Mouse (Mus musculus): ENCODE measurements around the gene Specc1. TPM values are rescaled to one million over a fixed set of nuclear protein-coding genes. Genes with fewer than 3 reads are reported as not detected.

The Specc1 gene
- polyA plus RNA-seq, 1 experiment: 65.0 TPM

GRCm38 (mm10) chr11:62035220-62035619 is 78.7 kb downstream of the Specc1 start:
- Histone ChIP-seq H3K4me1 (ENCODE audit: control insufficient read depth, insufficient read depth, low read length) (no peaks in the 10 kb centered on the region), H3K27ac (ENCODE audit: insufficient read depth, low read depth, low read length) (no peak overlapping the region), H3K4me3 (ENCODE audit: insufficient read depth, low read length) (no peak overlapping the region)
- TF ChIP-seq CTCF (IDR thresholded peaks at IDR 0.05; ENCODE audit: low read depth, low read length): no peak
- TF ChIP-seq POLR2A (IDR thresholded peaks at IDR 0.05; ENCODE audit: borderline replicate concordance, low read depth, low read length): no peak

GRCm38 (mm10) chr11:62040122-62040521 is 83.6 kb downstream of the Specc1 start:
- H3K4me1 ChIP-seq (ENCODE audit: control insufficient read depth, insufficient read depth, low read length): no peaks in the 10 kb centered on the region
- no peak overlapping the region for H3K27ac ChIP-seq (ENCODE audit: insufficient read depth, low read depth, low read length)
- TF ChIP-seq POLR2A (IDR thresholded peaks at IDR 0.05; ENCODE audit: borderline replicate concordance, low read depth, low read length): no peak
- no peak for TF ChIP-seq CTCF (IDR thresholded peaks at IDR 0.05; ENCODE audit: low read depth, low read length)
- H3K4me3 ChIP-seq (ENCODE audit: insufficient read depth, low read length): no peak overlapping the region

- no peak overlapping the region for H3K27ac ChIP-seq (ENCODE audit: insufficient read depth, low read depth, low read length)
- TF ChIP-seq CTCF (IDR thresholded peaks at IDR 0.05; ENCODE audit: low read depth, low read length) (no peak), POLR2A (IDR thresholded peaks at IDR 0.05; ENCODE audit: borderline replicate concordance, low read depth, low read length) (no peak)
- H3K4me1 ChIP-seq (ENCODE audit: control insufficient read depth, insufficient read depth, low read length): peaks cover 10% of the 10 kb centered on the region
- H3K4me3 ChIP-seq (ENCODE audit: insufficient read depth, low read length): no peak overlapping the region
These were observed 88.1 kb downstream of the Specc1 start for GRCm38 (mm10) chr11:62044627-62045026.

GRCm38 (mm10) chr11:62045964-62046363 is 89.4 kb downstream of the Specc1 start:
- Histone ChIP-seq H3K4me1 (ENCODE audit: control insufficient read depth, insufficient read depth, low read length) (peaks cover 21% of the 10 kb centered on the region), H3K4me3 (ENCODE audit: insufficient read depth, low read length) (no peak overlapping the region), H3K27ac (ENCODE audit: insufficient read depth, low read depth, low read length) (no peak overlapping the region)
- TF ChIP-seq CTCF (IDR thresholded peaks at IDR 0.05; ENCODE audit: low read depth, low read length): no peak
- TF ChIP-seq POLR2A (IDR thresholded peaks at IDR 0.05; ENCODE audit: borderline replicate concordance, low read depth, low read length): no peak

- H3K4me1 ChIP-seq (ENCODE audit: control insufficient read depth, insufficient read depth, low read length): peaks cover 26% of the 10 kb centered on the region
- TF ChIP-seq CTCF (IDR thresholded peaks at IDR 0.05; ENCODE audit: low read depth, low read length): peak; percentile 34; the same call in 1 of the 2 replicates
- no peak for TF ChIP-seq POLR2A (IDR thresholded peaks at IDR 0.05; ENCODE audit: borderline replicate concordance, low read depth, low read length)
- no peak overlapping the region for H3K27ac ChIP-seq (ENCODE audit: insufficient read depth, low read depth, low read length)
- H3K4me3 ChIP-seq (ENCODE audit: insufficient read depth, low read length): no peak overlapping the region
These were observed 91.5 kb downstream of the Specc1 start for GRCm38 (mm10) chr11:62047817-62048640.

- peaks cover 26% of the 10 kb centered on the region for H3K4me1 ChIP-seq (ENCODE audit: control insufficient read depth, insufficient read depth, low read length)
- no peak for TF ChIP-seq CTCF (IDR thresholded peaks at IDR 0.05; ENCODE audit: low read depth, low read length)
- TF ChIP-seq POLR2A (IDR thresholded peaks at IDR 0.05; ENCODE audit: borderline replicate concordance, low read depth, low read length): no peak
- H3K4me3 ChIP-seq (ENCODE audit: insufficient read depth, low read length): no peak overlapping the region
- H3K27ac ChIP-seq (ENCODE audit: insufficient read depth, low read depth, low read length): no peak overlapping the region
These were observed 92.6 kb downstream of the Specc1 start for GRCm38 (mm10) chr11:62049170-62049569.

GRCm38 (mm10) chr11:62050356-62051330 is 94.1 kb downstream of the Specc1 start:
- Histone ChIP-seq H3K4me1 (ENCODE audit: control insufficient read depth, insufficient read depth, low read length) (peaks cover 26% of the 10 kb centered on the region), H3K4me3 (ENCODE audit: insufficient read depth, low read length) (no peak overlapping the region), H3K27ac (ENCODE audit: insufficient read depth, low read depth, low read length) (no peak overlapping the region)
- TF ChIP-seq CTCF (IDR thresholded peaks at IDR 0.05; ENCODE audit: low read depth, low read length) (no peak), POLR2A (IDR thresholded peaks at IDR 0.05; ENCODE audit: borderline replicate concordance, low read depth, low read length) (no peak)

- Histone ChIP-seq H3K4me1 (ENCODE audit: control insufficient read depth, insufficient read depth, low read length) (peaks cover 26% of the 10 kb centered on the region), H3K27ac (ENCODE audit: insufficient read depth, low read depth, low read length) (no peak overlapping the region)
These were observed 94.9 kb downstream of the Specc1 start for GRCm38 (mm10) chr11:62051487-62051886.

GRCm38 (mm10) chr11:62053928-62054327 is 97.4 kb downstream of the Specc1 start:
- no peak overlapping the region for H3K4me3 ChIP-seq (ENCODE audit: insufficient read depth, low read length)
- TF ChIP-seq POLR2A (IDR thresholded peaks at IDR 0.05; ENCODE audit: borderline replicate concordance, low read depth, low read length) (no peak), CTCF (IDR thresholded peaks at IDR 0.05; ENCODE audit: low read depth, low read length) (no peak)
- H3K4me1 ChIP-seq (ENCODE audit: control insufficient read depth, insufficient read depth, low read length): peaks cover 37% of the 10 kb centered on the region
- no peak overlapping the region for H3K27ac ChIP-seq (ENCODE audit: insufficient read depth, low read depth, low read length)

More at GRCm38 (mm10) chr11:62051487-62051886, 94.9 kb downstream of the Specc1 start:
- no peak for TF ChIP-seq CTCF (IDR thresholded peaks at IDR 0.05; ENCODE audit: low read depth, low read length)
- TF ChIP-seq POLR2A (IDR thresholded peaks at IDR 0.05; ENCODE audit: borderline replicate concordance, low read depth, low read length): no peak
- no peak overlapping the region for H3K4me3 ChIP-seq (ENCODE audit: insufficient read depth, low read length)
